Mouse (Mus musculus): Measurements from ENCODE around the gene Gm10490. TPM values are rescaled to one million over a fixed set of nuclear protein-coding genes. Genes with fewer than 3 reads are reported as not detected.

Gene Gm10490
- polyA plus RNA-seq, 1 experiment from 2014 or later, result not detected

DNA sequence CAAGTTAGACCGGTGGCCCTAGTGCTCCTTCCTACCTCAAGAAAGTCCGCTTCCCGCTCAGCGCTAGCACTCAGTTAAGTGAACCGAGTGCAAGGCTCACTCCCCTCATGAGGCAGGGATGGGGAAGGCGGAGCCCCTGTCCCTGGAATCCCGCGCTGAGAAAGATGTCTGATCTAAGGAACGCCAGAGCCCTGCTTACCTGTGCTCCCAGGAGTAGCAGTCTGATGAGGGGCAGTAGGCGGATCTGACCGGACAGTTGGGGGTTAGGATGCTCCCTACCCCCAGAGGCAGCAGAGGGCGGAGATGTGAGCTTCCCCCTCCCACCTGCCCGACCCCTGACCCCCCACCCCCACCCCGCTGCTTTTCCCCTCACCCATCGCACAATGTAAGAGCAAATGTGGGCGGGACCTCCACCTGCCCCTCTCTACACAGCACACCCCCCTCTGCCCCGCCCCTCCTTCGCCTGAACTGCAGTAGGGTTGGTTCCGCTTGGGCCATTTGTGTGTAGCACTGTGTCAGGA is 19.0 kb downstream of the Gm10490 start, which contains the start of gene Eras:
Eras (minus strand) TSS at position 338 of the 521 bp plus-strand sequence.
- H3K4me3 ChIP-seq, result no peak within 1 kb of the TSS
- H3K9ac ChIP-seq, result no peak within 1 kb of the TSS
- ATAC-seq, result no peak
- no peak within 1 kb of the TSS for H3K27ac ChIP-seq
- no peaks in the 10 kb centered on the region; the same call in 1 of the 2 replicates for H3K9me3 ChIP-seq (replicated peaks)
- no peaks in the 10 kb centered on the region for H3K4me1 ChIP-seq
- H3K27me3 ChIP-seq, result peaks cover 13% of the 10 kb centered on the region
- peaks cover 26% of the 10 kb centered on the region for H3K36me3 ChIP-seq (ENCODE audit: poor library complexity, severe bottlenecking)
- no peak within 1 kb of the TSS for H3K4me2 ChIP-seq
- 19% methylated on average over 19 of the region's 19 CpGs for WGBS

DNA sequence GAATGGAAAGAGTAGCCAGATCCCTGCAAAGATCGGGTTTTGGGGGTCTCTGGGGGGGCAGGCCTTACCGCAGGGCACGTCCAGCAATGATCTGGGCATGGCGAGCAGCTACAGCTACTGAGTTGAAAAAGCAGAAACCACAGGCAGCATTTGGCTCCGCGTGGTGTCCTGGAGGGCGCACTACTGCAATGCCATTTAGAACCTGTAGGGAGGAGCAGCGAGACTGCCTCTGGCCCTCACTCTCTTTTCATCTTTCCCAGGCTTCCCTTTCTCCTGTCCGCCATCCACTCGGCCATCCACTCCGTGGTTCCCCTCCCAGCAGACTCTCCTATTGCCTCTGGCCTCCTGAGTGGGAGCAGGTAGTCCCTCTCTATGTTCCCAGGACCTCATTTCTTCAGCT is 27.5 kb downstream of the Gm10490 start:
- ATAC-seq, result no peak
- Histone ChIP-seq H3K9me3 (replicated peaks) (no peaks in the 10 kb centered on the region), H3K27me3 (no peaks in the 10 kb centered on the region), H3K4me2 (no peak overlapping the region), H3K27ac (no peak overlapping the region), H3K4me3 (no peak overlapping the region), H3K4me1 (no peaks in the 10 kb centered on the region), H3K9ac (no peak overlapping the region), H3K36me3 (ENCODE audit: poor library complexity, severe bottlenecking) (peaks cover 52% of the 10 kb centered on the region)
- 55% methylated on average over 11 of the region's 11 CpGs for WGBS

DNA sequence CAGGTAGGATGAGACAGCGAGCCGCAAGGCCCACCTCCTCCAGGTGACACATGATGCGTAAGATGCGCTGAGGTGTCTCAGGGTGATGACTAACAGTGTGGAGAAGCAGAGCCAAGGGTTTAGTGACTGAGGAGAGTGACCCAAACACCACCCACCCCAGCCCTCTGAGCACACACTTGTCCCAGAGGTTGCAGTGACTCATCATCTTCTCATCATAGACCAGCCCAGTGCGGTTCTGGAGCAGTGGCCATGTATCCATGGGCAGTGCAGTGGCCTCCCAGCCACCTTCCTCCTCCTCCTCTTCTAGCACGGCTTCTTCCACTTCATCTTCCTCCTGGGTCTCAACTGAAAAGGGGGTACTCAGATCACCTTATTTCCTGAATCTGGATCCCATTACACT is 28.3 kb downstream of the Gm10490 start:
- Histone ChIP-seq H3K27ac (no peak overlapping the region), H3K36me3 (ENCODE audit: poor library complexity, severe bottlenecking) (peaks cover 49% of the 10 kb centered on the region), H3K9me3 (replicated peaks) (no peaks in the 10 kb centered on the region), H3K4me2 (no peak overlapping the region), H3K27me3 (no peaks in the 10 kb centered on the region), H3K4me3 (no peak overlapping the region), H3K4me1 (no peaks in the 10 kb centered on the region), H3K9ac (no peak overlapping the region)
- 100% methylated on average over 6 of the region's 6 CpGs for WGBS
- no peak for ATAC-seq

DNA sequence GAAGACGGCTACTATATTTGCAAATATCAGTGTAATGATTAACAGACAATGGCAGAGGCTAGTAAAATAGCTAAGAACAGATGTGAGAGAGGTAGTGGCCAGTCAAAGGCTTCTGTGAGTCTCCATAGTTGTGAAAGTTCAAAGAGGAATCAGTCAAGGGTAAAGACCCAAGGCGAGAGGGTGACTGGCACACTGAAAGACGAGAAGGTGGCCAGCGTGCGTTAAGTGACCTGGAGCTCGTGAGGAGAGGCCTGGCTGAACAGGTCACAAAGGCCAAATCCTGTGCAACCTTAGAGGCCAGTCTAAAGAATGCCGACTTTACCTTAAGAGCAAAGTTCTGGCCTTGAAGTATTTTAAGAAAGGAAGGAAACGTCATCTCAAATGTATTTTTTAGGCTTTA is 36.3 kb downstream of the Gm10490 start:
- H3K4me1 ChIP-seq, result 0 out of 2 replicates have a peak, but pooled peaks cover 3% of the 10 kb centered on the region
- H3K4me2 ChIP-seq, result no peak overlapping the region
- H3K4me3 ChIP-seq, result no peak overlapping the region
- ATAC-seq, result no peak
- no peak overlapping the region for H3K27ac ChIP-seq
- no peak overlapping the region for H3K9ac ChIP-seq
- H3K9me3 ChIP-seq (replicated peaks), result no peaks in the 10 kb centered on the region
- H3K27me3 ChIP-seq, result no peaks in the 10 kb centered on the region
- 71% methylated on average over 8 of the region's 8 CpGs for WGBS
- H3K36me3 ChIP-seq (ENCODE audit: poor library complexity, severe bottlenecking), result peaks cover 9% of the 10 kb centered on the region; the same call in 1 of the 2 replicates

DNA sequence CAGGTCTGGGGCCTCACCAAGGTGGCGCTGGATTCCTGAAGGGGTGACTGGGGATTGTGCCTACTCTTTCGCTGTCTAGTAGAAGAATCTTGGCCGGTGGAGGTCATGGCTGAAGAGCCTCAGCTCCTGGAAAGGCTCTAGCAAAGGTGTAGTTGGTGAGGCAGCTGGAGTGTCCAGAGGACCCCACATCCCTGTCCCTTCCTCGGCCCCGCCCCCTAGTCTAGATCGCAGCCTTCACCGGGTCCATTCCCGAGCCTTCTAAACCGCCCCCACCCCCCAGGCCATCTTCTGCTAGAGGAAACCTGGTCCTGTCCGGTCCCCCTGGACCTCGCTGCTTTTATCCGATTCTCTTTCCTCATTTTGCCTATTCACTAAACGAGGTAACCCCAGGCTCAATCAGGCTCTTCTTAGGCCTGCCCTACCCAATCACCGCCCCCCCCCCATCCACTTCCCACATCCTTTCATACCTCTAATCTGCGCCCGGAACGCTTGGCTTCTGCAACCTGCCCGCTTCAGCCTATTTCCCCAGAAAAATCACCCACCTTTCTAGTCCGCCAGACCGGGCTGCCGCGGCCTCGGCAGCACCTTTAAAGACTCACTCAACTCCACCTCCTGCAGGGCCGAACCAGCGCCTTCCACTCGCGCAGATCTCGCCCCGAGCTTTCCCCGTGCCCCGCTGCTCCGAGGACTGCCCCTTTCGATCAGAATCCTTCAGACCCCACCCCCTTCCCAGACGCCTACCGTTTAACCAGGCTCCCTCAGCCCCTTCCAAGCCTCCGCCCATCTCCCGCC is 38.0 kb downstream of the Gm10490 start, which contains the start of gene Hdac6:
Hdac6 (minus strand) TSS at position 782 of the 792 bp plus-strand sequence.
- Histone ChIP-seq H3K9me3 (replicated peaks) (no peaks in the 10 kb centered on the region), H3K36me3 (ENCODE audit: poor library complexity, severe bottlenecking) (0 out of 2 replicates have a peak, but pooled peaks cover 9% of the 10 kb centered on the region), H3K27ac (peak within 1 kb of the TSS; percentile 51; the same call in 1 of the 2 replicates), H3K27me3 (no peaks in the 10 kb centered on the region), H3K4me2 (peak within 1 kb of the TSS; percentile 63), H3K4me3 (peak within 1 kb of the TSS; percentile 46), H3K4me1 (0 out of 2 replicates have a peak, but pooled peaks cover 3% of the 10 kb centered on the region), H3K9ac (peak within 1 kb of the TSS; percentile 67)
- ATAC-seq, result peak; percentile 55
- 24% methylated on average over 31 of the region's 37 CpGs for WGBS

DNA sequence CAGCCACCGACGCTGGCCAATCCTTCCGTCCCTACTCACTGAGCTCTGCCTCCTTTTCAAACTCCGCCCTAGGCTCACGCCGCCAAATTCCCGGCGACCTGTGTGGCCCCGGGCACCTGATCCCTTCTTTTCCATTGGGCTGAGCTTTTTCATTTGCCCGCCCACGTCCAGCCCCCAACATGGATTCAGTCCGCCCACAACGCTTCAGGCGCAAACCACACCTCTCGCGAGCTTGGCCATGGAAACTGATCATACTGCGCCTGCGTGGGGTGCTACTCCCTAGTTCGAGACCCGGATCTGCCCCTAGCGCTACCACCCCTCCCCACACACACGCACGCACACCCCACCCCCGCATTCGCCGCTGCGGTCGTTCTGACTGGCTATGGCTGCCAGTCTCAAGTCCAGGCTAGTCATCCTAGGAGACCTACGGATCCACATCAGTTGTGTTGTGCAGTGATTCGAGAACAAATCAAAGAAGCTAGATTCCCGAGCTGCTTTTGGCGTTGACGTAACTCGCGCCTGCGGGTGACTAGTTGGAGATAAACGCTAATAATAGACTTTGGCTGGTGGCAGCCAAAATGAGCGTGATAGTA is 38.7 kb downstream of the Gm10490 start:
- peak; percentile 99 for ATAC-seq

DNA sequence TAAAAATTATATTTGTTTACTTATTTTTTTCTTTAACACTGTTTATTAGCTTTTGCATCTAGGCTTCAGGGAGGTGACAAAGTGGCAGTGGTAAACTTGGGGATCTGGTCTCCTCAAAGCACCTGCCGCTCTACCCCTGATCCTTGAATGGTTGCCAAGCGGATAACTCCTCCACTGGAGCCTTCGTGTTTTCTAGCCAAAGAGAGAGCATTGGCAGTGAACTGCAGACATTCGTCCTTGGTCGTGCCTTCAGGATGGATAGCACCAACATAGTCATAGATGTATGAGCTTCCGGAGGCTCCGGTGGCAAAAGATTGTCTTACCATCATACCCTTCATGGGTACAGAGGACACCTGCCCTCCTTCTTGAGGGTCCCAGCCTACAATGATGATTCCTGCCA is 40.7 kb downstream of the Gm10490 start:
- ATAC-seq, result no peak
- whole genome bisulfite sequencing, result 93% methylated on average over 7 of the region's 7 CpGs

More for the DNA sequence above, 38.7 kb downstream of the Gm10490 start:
- Histone ChIP-seq H3K4me3 (peak overlapping the region; percentile 46), H3K9me3 (replicated peaks) (no peaks in the 10 kb centered on the region), H3K4me2 (peak overlapping the region; percentile 63), H3K36me3 (ENCODE audit: poor library complexity, severe bottlenecking) (0 out of 2 replicates have a peak, but pooled peaks cover 9% of the 10 kb centered on the region), H3K27me3 (no peaks in the 10 kb centered on the region), H3K4me1 (0 out of 2 replicates have a peak, but pooled peaks cover 3% of the 10 kb centered on the region), H3K27ac (no peak overlapping the region), H3K9ac (peak overlapping the region; percentile 50; the same call in 1 of the 2 replicates)
- 18% methylated on average over 38 of the region's 38 CpGs for WGBS

DNA sequence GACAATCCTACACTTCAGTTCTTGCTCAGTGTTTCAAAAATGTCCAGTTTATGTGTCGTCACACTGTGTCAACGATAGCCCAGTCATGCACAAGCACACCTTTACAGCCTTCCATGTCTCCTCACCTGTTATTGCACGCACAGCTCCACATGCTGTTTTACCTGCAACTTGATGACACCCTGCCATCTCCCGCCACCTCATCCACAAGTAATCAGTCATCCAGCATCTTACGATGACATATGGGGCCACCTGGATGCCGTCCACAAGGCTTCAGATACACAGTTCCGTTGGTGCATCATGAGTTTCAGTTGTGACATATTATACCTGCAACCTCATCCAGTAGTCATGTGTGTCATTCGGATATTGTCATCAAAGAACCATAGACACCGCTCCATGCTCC is 49.5 kb downstream of the Gm10490 start:
- Histone ChIP-seq H3K9ac (no peak overlapping the region), H3K4me2 (no peak overlapping the region), H3K4me1 (no peaks in the 10 kb centered on the region), H3K27ac (no peak overlapping the region), H3K27me3 (no peaks in the 10 kb centered on the region), H3K9me3 (replicated peaks) (no peaks in the 10 kb centered on the region), H3K36me3 (ENCODE audit: poor library complexity, severe bottlenecking) (no peaks in the 10 kb centered on the region), H3K4me3 (no peak overlapping the region)
- 95% methylated on average over 9 of the region's 9 CpGs for WGBS
- ATAC-seq, result no peak

More for the DNA sequence above, 40.7 kb downstream of the Gm10490 start:
- H3K27me3 ChIP-seq, result no peaks in the 10 kb centered on the region
- H3K4me2 ChIP-seq, result no peak overlapping the region
- no peaks in the 10 kb centered on the region for H3K9me3 ChIP-seq (replicated peaks)
- no peak overlapping the region for H3K4me3 ChIP-seq
- H3K4me1 ChIP-seq, result 0 out of 2 replicates have a peak, but pooled peaks cover 3% of the 10 kb centered on the region
- H3K9ac ChIP-seq, result no peak overlapping the region
- no peak overlapping the region for H3K27ac ChIP-seq
- H3K36me3 ChIP-seq (ENCODE audit: poor library complexity, severe bottlenecking), result no peaks in the 10 kb centered on the region

Other genes with a start within 250 kb of the Gm10490 start
- gene Plp2, start 238.2 kb upstream of the Gm10490 start, polyA plus RNA-seq (2015; fragmentation: Nextera tagmentation; extraction: Ambion mirVana), result 45.7 and 50.5 TPM in 2 replicates
- 0.06 and 0.09 TPM in 2 replicates for gene Magix, start 228.3 kb upstream of the Gm10490 start, polyA plus RNA-seq (2015; fragmentation: Nextera tagmentation; extraction: Ambion mirVana)
- 44.1 and 47.7 TPM in 2 replicates for gene Gpkow, start 212.4 kb upstream of the Gm10490 start, polyA plus RNA-seq (2015; fragmentation: Nextera tagmentation; extraction: Ambion mirVana)
- gene Wdr45, start 195.2 kb upstream of the Gm10490 start, polyA plus RNA-seq (2015; fragmentation: Nextera tagmentation; extraction: Ambion mirVana), result 29.0 and 33.6 TPM in 2 replicates
- 0.53 and 0.67 TPM in 2 replicates for gene Gm45208, start 187.3 kb upstream of the Gm10490 start, polyA plus RNA-seq (2015; fragmentation: Nextera tagmentation; extraction: Ambion mirVana)
- 91.9 and 93.3 TPM in 2 replicates for gene Praf2, start 181.1 kb upstream of the Gm10490 start, polyA plus RNA-seq (2015; fragmentation: Nextera tagmentation; extraction: Ambion mirVana)
- gene Ccdc120, start 158.6 kb upstream of the Gm10490 start, polyA plus RNA-seq (2015; fragmentation: Nextera tagmentation; extraction: Ambion mirVana), result 30.4 and 33.8 TPM in 2 replicates
- gene Tfe3, start 147.0 kb upstream of the Gm10490 start, polyA plus RNA-seq (2015; fragmentation: Nextera tagmentation; extraction: Ambion mirVana), result 20.0 and 23.8 TPM in 2 replicates
- gene Gripap1, start 119.8 kb upstream of the Gm10490 start, polyA plus RNA-seq (2015; fragmentation: Nextera tagmentation; extraction: Ambion mirVana), result 71.6 and 82.6 TPM in 2 replicates
- gene Kcnd1, start 87.3 kb upstream of the Gm10490 start, polyA plus RNA-seq (2015; fragmentation: Nextera tagmentation; extraction: Ambion mirVana), result 1.1 and 1.4 TPM in 2 replicates
- gene Otud5, start 68.2 kb upstream of the Gm10490 start, polyA plus RNA-seq (2015; fragmentation: Nextera tagmentation; extraction: Ambion mirVana), result 43.9 and 44.9 TPM in 2 replicates
- 13.0 and 13.3 TPM in 2 replicates for gene Pim2, start 31.3 kb upstream of the Gm10490 start, polyA plus RNA-seq (2015; fragmentation: Nextera tagmentation; extraction: Ambion mirVana)
- 29.7 and 36.6 TPM in 2 replicates for gene Slc35a2, start 25.5 kb upstream of the Gm10490 start, polyA plus RNA-seq (2015; fragmentation: Nextera tagmentation; extraction: Ambion mirVana)
- 202 and 206 TPM in 2 replicates for gene Pqbp1, start 10.3 kb upstream of the Gm10490 start, polyA plus RNA-seq (2015; fragmentation: Nextera tagmentation; extraction: Ambion mirVana)
- 168 and 193 TPM in 2 replicates for gene Timm17b, start 10.2 kb upstream of the Gm10490 start, polyA plus RNA-seq (2015; fragmentation: Nextera tagmentation; extraction: Ambion mirVana)
- gene Gm10491, start 1.7 kb upstream of the Gm10490 start, polyA plus RNA-seq (2015; fragmentation: Nextera tagmentation; extraction: Ambion mirVana), result not detected in 2 replicates
- gene Pcsk1n, start 10.3 kb downstream of the Gm10490 start, polyA plus RNA-seq (2015; fragmentation: Nextera tagmentation; extraction: Ambion mirVana), result 82.1 and 83.8 TPM in 2 replicates
- not detected in 2 replicates for gene Eras, start 19.1 kb downstream of the Gm10490 start, polyA plus RNA-seq (2015; fragmentation: Nextera tagmentation; extraction: Ambion mirVana)
- gene Hdac6, start 38.3 kb downstream of the Gm10490 start, polyA plus RNA-seq (2015; fragmentation: Nextera tagmentation; extraction: Ambion mirVana), result 53.5 and 64.8 TPM in 2 replicates
- gene Gata1, start 68.5 kb downstream of the Gm10490 start, polyA plus RNA-seq (2015; fragmentation: Nextera tagmentation; extraction: Ambion mirVana), result 0.26 and 0.39 TPM in 2 replicates
- not detected in 2 replicates for gene Glod5, start 109.0 kb downstream of the Gm10490 start, polyA plus RNA-seq (2015; fragmentation: Nextera tagmentation; extraction: Ambion mirVana)
- gene Suv39h1, start 165.2 kb downstream of the Gm10490 start, polyA plus RNA-seq (2015; fragmentation: Nextera tagmentation; extraction: Ambion mirVana), result 62.3 and 72.1 TPM in 2 replicates
- gene Was, start 181.0 kb downstream of the Gm10490 start, polyA plus RNA-seq (2015; fragmentation: Nextera tagmentation; extraction: Ambion mirVana), result 0.10 TPM in 1 of 2 replicates, not detected in the other
- 36.2 and 43.6 TPM in 2 replicates for gene Wdr13, start 223.3 kb downstream of the Gm10490 start, polyA plus RNA-seq (2015; fragmentation: Nextera tagmentation; extraction: Ambion mirVana)
- gene Rbm3, start 236.3 kb downstream of the Gm10490 start, polyA plus RNA-seq (2015; fragmentation: Nextera tagmentation; extraction: Ambion mirVana), result 483 and 515 TPM in 2 replicates

Measured in forebrain, embryonic 13.5 days (tissue).